Mouse (Mus musculus): ENCODE measurements at regions not wholly inside any gene's neighbourhood (a gene's known extent, or its start where the extent isn't known, plus 50 kb on each side); places are given as distances from the start of the nearest gene placed in this dataset.

DNA sequence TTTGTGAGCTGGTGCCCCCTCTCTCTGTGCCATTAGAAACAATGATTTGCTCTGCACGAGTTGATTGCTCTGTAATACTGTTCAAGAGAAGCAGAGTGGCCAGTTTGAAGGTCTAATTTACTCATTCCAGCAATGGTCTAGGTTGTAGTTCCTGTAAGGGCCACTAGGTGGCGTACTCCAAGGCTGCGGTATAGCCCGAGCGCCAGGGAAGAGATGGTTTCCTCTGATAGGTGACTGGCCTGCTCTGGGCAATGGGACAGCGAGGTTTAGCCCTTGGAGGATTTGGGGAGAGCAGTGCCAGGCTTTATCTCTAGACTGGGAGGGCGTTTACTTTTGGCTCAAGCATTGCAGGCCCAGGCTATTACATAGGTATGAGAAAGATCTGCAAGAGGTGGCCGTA lies 76.8 kb upstream of the Mki67 start:
- ATAC-seq (ENCODE audit: low read depth): peak; percentile 82
- H3K9ac ChIP-seq (ENCODE audit: low read depth, low read length): no peak overlapping the region
- H3K9me3 ChIP-seq (replicated peaks; ENCODE audit: control insufficient read depth, low read length): no peaks in the 10 kb centered on the region
- H3K27me3 ChIP-seq (ENCODE audit: control insufficient read depth, insufficient read depth, low read depth, low read length): peaks cover 6% of the 10 kb centered on the region
- peaks cover 9% of the 10 kb centered on the region for H3K4me1 ChIP-seq (ENCODE audit: control insufficient read depth, low read depth, low read length)
- no peaks in the 10 kb centered on the region for H3K36me3 ChIP-seq (ENCODE audit: control insufficient read depth, insufficient read depth)
- no peak overlapping the region for H3K27ac ChIP-seq (ENCODE audit: low read length)
- no peak overlapping the region for H3K4me3 ChIP-seq (ENCODE audit: low read depth, low read length)
- no peak overlapping the region for H3K4me2 ChIP-seq (ENCODE audit: low read depth, low read length)
- 20% methylated on average over 8 of the region's 8 CpGs for WGBS (ENCODE audit: insufficient replicate concordance)

GRCm38 (mm10) chr7:135794238-135794637 lies 78.1 kb upstream of the Mki67 start:
- Histone ChIP-seq H3K4me1 (ENCODE audit: control insufficient read depth, low read depth, low read length) (peaks cover 9% of the 10 kb centered on the region), H3K27me3 (ENCODE audit: control insufficient read depth, insufficient read depth, low read depth, low read length) (peaks cover 6% of the 10 kb centered on the region), H3K9me3 (replicated peaks; ENCODE audit: control insufficient read depth, low read length) (no peaks in the 10 kb centered on the region), H3K36me3 (ENCODE audit: control insufficient read depth, insufficient read depth) (no peaks in the 10 kb centered on the region), H3K9ac (ENCODE audit: low read depth, low read length) (no peak overlapping the region), H3K4me3 (ENCODE audit: low read depth, low read length) (no peak overlapping the region), H3K27ac (ENCODE audit: low read length) (no peak overlapping the region), H3K4me2 (ENCODE audit: low read depth, low read length) (no peak overlapping the region)
- no peak for ATAC-seq (ENCODE audit: low read depth)
- WGBS (ENCODE audit: insufficient replicate concordance): 13% methylated on average over 7 of the region's 7 CpGs

- ATAC-seq (ENCODE audit: low read depth): no peak
- H3K9ac ChIP-seq (ENCODE audit: low read depth, low read length): no peak overlapping the region
- H3K36me3 ChIP-seq (ENCODE audit: control insufficient read depth, insufficient read depth): no peaks in the 10 kb centered on the region
- no peak overlapping the region for H3K4me2 ChIP-seq (ENCODE audit: low read depth, low read length)
- H3K27me3 ChIP-seq (ENCODE audit: control insufficient read depth, insufficient read depth, low read depth, low read length): peaks cover 6% of the 10 kb centered on the region
- H3K27ac ChIP-seq (ENCODE audit: low read length): no peak overlapping the region
- H3K9me3 ChIP-seq (replicated peaks; ENCODE audit: control insufficient read depth, low read length): no peaks in the 10 kb centered on the region
- WGBS (ENCODE audit: insufficient replicate concordance): 52% methylated on average over 2 of the region's 2 CpGs
- no peak overlapping the region for H3K4me3 ChIP-seq (ENCODE audit: low read depth, low read length)
- H3K4me1 ChIP-seq (ENCODE audit: control insufficient read depth, low read depth, low read length): peaks cover 9% of the 10 kb centered on the region
Measured at GRCm38 (mm10) chr7:135794679-135795078, 78.5 kb upstream of the Mki67 start.

GRCm38 (mm10) chr7:135798441-135798840 lies 82.3 kb upstream of the Mki67 start:
- WGBS (ENCODE audit: insufficient replicate concordance): 27% methylated on average over 2 of the region's 2 CpGs
- H3K36me3 ChIP-seq (ENCODE audit: control insufficient read depth, insufficient read depth): no peaks in the 10 kb centered on the region
- H3K9ac ChIP-seq (ENCODE audit: low read depth, low read length): no peak overlapping the region
- no peak overlapping the region for H3K4me2 ChIP-seq (ENCODE audit: low read depth, low read length)
- no peak for ATAC-seq (ENCODE audit: low read depth)
- peaks cover 6% of the 10 kb centered on the region for H3K27me3 ChIP-seq (ENCODE audit: control insufficient read depth, insufficient read depth, low read depth, low read length)
- H3K4me3 ChIP-seq (ENCODE audit: low read depth, low read length): no peak overlapping the region
- H3K27ac ChIP-seq (ENCODE audit: low read length): no peak overlapping the region
- no peaks in the 10 kb centered on the region for H3K9me3 ChIP-seq (replicated peaks; ENCODE audit: control insufficient read depth, low read length)
- no peaks in the 10 kb centered on the region; the same call in 1 of the 2 replicates for H3K4me1 ChIP-seq (ENCODE audit: control insufficient read depth, low read depth, low read length)

GRCm38 (mm10) chr7:135802598-135803121 lies 86.5 kb upstream of the Mki67 start:
- 71% methylated on average over 15 of the region's 15 CpGs for WGBS (ENCODE audit: insufficient replicate concordance)
- Histone ChIP-seq H3K4me1 (ENCODE audit: control insufficient read depth, low read depth, low read length) (peaks cover 4% of the 10 kb centered on the region), H3K9me3 (replicated peaks; ENCODE audit: control insufficient read depth, low read length) (no peaks in the 10 kb centered on the region), H3K27me3 (ENCODE audit: control insufficient read depth, insufficient read depth, low read depth, low read length) (no peaks in the 10 kb centered on the region), H3K4me3 (ENCODE audit: low read depth, low read length) (no peak overlapping the region), H3K36me3 (ENCODE audit: control insufficient read depth, insufficient read depth) (no peaks in the 10 kb centered on the region), H3K4me2 (ENCODE audit: low read depth, low read length) (no peak overlapping the region), H3K27ac (ENCODE audit: low read length) (no peak overlapping the region), H3K9ac (ENCODE audit: low read depth, low read length) (no peak overlapping the region)
- no peak for ATAC-seq (ENCODE audit: low read depth)

DNA sequence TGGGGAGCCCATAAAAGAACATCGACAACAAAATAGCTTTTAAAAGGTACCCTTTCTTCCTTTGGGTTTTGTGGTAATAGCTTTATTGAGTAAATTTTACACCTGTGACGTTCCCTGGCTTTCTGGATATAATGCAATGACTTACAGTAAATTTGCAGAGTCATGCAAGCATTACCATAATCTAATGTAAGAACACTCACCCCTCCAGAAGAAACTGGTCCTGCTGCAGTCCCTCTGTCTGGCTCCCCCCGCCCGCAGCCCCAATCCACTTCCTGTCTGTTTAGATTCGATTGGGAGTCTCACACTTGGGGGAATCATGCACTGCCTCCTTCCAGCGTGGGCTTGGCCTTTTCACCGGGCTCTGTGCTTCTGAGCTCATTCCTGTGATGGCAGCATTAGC lies 88.6 kb upstream of the Mki67 start:
- WGBS (ENCODE audit: insufficient replicate concordance): 15% methylated on average over 7 of the region's 7 CpGs
- no peaks in the 10 kb centered on the region for H3K9me3 ChIP-seq (replicated peaks; ENCODE audit: control insufficient read depth, low read length)
- peaks cover 19% of the 10 kb centered on the region for H3K4me1 ChIP-seq (ENCODE audit: control insufficient read depth, low read depth, low read length)
- H3K27ac ChIP-seq (ENCODE audit: low read length): no peak overlapping the region
- H3K9ac ChIP-seq (ENCODE audit: low read depth, low read length): no peak overlapping the region
- H3K4me2 ChIP-seq (ENCODE audit: low read depth, low read length): no peak overlapping the region
- no peaks in the 10 kb centered on the region for H3K27me3 ChIP-seq (ENCODE audit: control insufficient read depth, insufficient read depth, low read depth, low read length)
- no peak for ATAC-seq (ENCODE audit: low read depth)
- H3K4me3 ChIP-seq (ENCODE audit: low read depth, low read length): no peak overlapping the region
- H3K36me3 ChIP-seq (ENCODE audit: control insufficient read depth, insufficient read depth): no peaks in the 10 kb centered on the region

DNA sequence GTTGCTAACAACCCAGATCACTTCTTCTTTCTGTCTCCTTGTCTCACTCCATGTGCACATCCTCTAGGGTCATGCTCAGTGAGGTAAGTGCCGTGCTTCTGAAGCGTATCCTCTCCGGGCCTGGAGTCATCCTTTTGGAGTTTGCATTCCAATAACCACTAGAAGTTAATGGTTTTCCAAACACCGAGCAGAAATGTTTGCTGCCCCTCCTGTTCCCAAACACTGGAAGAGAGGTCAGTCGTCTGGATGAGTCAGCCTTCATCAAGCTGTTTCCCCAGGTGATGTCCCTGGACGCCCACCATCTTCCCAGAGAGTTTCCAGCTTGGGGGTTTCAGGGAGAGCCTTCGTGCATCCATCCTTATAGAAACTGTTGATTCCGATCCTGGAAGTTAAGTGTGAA lies 90.0 kb upstream of the Mki67 start:
- H3K27me3 ChIP-seq (ENCODE audit: control insufficient read depth, insufficient read depth, low read depth, low read length): no peaks in the 10 kb centered on the region
- no peaks in the 10 kb centered on the region for H3K9me3 ChIP-seq (replicated peaks; ENCODE audit: control insufficient read depth, low read length)
- 63% methylated on average over 8 of the region's 8 CpGs for WGBS (ENCODE audit: insufficient replicate concordance)
- H3K4me2 ChIP-seq (ENCODE audit: low read depth, low read length): no peak overlapping the region
- H3K36me3 ChIP-seq (ENCODE audit: control insufficient read depth, insufficient read depth): no peaks in the 10 kb centered on the region
- H3K4me3 ChIP-seq (ENCODE audit: low read depth, low read length): no peak overlapping the region
- ATAC-seq (ENCODE audit: low read depth): no peak
- H3K9ac ChIP-seq (ENCODE audit: low read depth, low read length): no peak overlapping the region
- H3K4me1 ChIP-seq (ENCODE audit: control insufficient read depth, low read depth, low read length): peaks cover 33% of the 10 kb centered on the region
- no peak overlapping the region for H3K27ac ChIP-seq (ENCODE audit: low read length)

- H3K4me1 ChIP-seq (ENCODE audit: control insufficient read depth, low read depth, low read length): peaks cover 34% of the 10 kb centered on the region
- no peaks in the 10 kb centered on the region for H3K27me3 ChIP-seq (ENCODE audit: control insufficient read depth, insufficient read depth, low read depth, low read length)
- H3K27ac ChIP-seq (ENCODE audit: low read length): no peak overlapping the region
- no peak overlapping the region for H3K9ac ChIP-seq (ENCODE audit: low read depth, low read length)
- no peak for ATAC-seq (ENCODE audit: low read depth)
- H3K36me3 ChIP-seq (ENCODE audit: control insufficient read depth, insufficient read depth): no peaks in the 10 kb centered on the region
- H3K9me3 ChIP-seq (replicated peaks; ENCODE audit: control insufficient read depth, low read length): no peaks in the 10 kb centered on the region
- 70% methylated on average over 7 of the region's 7 CpGs for WGBS (ENCODE audit: insufficient replicate concordance)
- no peak overlapping the region for H3K4me2 ChIP-seq (ENCODE audit: low read depth, low read length)
- H3K4me3 ChIP-seq (ENCODE audit: low read depth, low read length): no peak overlapping the region
Measured at GRCm38 (mm10) chr7:135806673-135807072, 90.5 kb upstream of the Mki67 start.

GRCm38 (mm10) chr7:135809167-135809566 lies 93.0 kb upstream of the Mki67 start:
- no peak for ATAC-seq (ENCODE audit: low read depth)
- Histone ChIP-seq H3K36me3 (ENCODE audit: control insufficient read depth, insufficient read depth) (no peaks in the 10 kb centered on the region), H3K9me3 (replicated peaks; ENCODE audit: control insufficient read depth, low read length) (no peaks in the 10 kb centered on the region), H3K4me2 (ENCODE audit: low read depth, low read length) (peak overlapping the region; percentile 61), H3K27me3 (ENCODE audit: control insufficient read depth, insufficient read depth, low read depth, low read length) (no peaks in the 10 kb centered on the region), H3K4me1 (ENCODE audit: control insufficient read depth, low read depth, low read length) (peaks cover 54% of the 10 kb centered on the region), H3K9ac (ENCODE audit: low read depth, low read length) (peak overlapping the region; percentile 69), H3K27ac (ENCODE audit: low read length) (peak overlapping the region; percentile 83), H3K4me3 (ENCODE audit: low read depth, low read length) (peak overlapping the region; percentile 39)
- WGBS (ENCODE audit: insufficient replicate concordance): 13% methylated on average over 10 of the region's 10 CpGs

Measured in liver, embryonic 16.5 days (tissue).